Mouse (Mus musculus) hindlimb bud, embryonic 11.5 days (tissue): ENCODE measurements around the gene Zfp629.
A peak's percentile ranks its signal among the peaks of the same experiment; 100 is the strongest.
"Not testable (repeated sequence)": the region's sequence is repeated elsewhere in the genome, so short reads cannot be mapped to it uniquely, and the experiment has no call there.

Experiments
- DNase-seq: peaks from one replicate; pipeline ENCODE4 v3.0.0-alpha.2; 2012; ENCODE audit warnings: low read depth, low spot score; ENCODE audit errors: extremely low spot score

The Zfp629 gene

DNA sequence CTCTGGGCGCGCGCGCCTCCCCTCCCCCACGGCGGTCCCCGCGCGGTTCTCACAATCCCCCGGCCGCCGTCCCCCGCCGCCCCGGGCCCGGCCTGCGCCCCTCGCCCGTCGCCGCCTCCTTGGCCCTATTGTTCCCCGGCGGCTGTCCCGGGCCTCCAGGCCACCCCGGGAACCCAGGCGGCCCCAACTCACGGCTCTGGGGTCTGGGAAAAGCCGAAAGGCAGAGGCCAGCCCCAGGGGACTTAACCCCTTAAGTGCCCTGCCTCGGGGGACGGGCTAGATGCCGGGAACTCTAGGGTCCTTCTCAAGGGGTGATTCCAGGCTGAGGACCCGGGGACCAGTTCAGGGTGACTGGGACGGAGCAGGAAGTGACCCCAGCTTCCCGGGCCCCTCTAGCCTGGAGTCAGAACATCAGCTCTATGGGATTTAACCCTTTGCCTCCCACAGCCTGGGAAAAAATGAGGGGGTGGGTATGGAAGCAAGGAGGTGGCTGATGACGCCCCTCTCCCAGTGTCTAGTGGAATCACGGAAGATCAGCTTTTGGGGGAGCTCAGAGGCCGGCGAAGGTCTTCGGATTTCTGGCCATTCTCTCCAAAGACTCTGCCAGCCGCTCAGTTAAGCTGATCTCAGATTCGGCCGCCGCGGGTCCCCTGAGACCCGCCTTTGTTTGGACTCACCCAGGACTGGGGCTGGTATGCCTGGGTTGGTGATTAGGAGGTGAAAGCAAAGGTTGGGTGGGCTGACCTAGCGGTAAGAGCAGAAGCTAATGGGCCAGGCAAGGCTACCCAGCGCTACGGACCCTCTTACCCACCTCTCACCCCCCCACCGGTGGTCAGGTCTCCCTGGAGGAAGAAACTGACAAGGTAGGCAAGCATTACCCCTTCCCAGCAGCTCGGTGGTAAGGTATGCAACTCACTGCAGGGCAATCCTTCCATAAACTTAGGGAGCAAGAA lies at the start of gene Zfp629:
TSS of gene Zfp629 (minus strand) at position 907 of the 953 bp plus-strand sequence.
- DNase-seq, result peak; percentile 64

DNA sequence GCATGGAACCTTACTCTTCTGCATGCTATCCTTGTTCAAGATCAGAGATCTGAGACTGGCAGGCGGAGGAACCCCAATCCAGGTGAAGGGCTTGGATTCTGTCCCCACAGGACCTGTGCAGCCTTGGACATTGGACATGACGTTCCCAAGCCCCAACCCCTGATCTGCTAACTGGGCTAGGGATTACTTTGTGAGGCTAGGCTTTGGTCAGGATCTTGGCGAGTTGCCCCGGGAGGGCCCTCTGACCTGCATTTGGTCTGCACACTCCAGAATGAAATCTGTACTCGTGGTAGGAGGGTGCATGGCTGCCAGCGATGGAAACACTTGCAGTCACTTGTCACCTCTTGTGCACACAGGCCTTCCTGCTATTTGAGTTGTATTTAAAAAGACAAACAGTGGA lies 47.3 kb upstream of the Zfp629 start:
- DNase-seq, result no peak

DNA sequence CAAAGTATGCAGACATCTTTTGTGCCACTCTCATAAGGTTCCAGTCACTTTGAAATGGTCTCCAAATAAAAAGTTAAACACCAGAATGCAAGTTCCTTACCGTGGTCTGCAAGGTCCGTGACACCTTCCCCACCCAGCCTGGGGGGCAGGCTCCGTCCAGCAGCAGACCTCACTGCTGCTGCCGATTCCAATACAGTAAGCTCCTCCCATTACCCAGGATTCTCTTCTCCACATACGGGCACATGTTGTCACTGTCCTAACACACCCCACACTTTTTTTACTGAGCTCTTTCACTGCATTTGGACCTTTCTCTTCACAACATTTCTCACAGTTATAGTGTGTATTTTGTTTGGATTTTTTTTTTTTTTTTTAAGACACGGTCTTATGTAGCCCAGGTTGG lies 46.2 kb upstream of the Zfp629 start:
- DNase-seq, result no peak

- no peak for DNase-seq
Measured at GRCm38 (mm10) chr7:127660882-127661281, 45.3 kb upstream of the Zfp629 start.

- DNase-seq, result no peak
Measured at GRCm38 (mm10) chr7:127656946-127657345, 41.3 kb upstream of the Zfp629 start.

DNA sequence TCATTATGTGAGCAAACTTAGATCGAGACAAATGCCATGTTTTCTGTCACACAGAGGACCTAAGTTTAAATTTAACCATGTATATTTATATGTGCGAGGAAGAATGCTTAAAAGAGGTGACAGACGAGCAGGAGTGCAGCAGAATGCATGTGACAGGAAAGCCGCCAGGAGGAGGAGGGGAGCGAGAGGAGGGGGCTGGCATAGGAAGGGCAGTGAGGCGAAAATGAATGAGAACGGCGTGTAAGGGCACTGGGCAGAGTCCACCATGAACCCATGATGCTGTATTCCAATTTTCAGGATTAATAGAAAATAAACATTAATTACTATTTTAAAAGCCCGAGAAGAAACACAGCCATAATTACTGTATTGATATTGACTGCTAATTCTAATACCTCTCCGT lies 38.7 kb upstream of the Zfp629 start:
- no peak for DNase-seq

DNA sequence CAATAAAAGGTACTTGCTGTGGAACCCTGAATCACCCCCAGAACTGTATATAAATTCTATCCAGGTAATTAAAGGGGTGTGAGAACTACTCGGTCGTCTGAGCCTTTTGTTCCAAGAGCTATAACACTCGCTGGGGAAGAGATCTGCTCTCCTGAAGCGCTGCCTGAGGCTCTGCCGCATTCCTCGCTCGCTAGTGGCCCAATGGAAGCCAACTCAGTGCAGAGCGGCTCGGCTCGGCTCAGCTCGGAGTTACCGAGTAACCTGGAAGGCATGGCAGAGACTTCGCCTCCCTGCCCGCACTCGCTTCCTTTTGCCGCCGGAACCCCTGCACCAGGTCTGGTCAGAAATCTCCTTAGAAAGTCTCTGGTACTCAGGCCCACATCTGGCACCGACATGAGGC lies 36.5 kb upstream of the Zfp629 start:
- no peak for DNase-seq

DNA sequence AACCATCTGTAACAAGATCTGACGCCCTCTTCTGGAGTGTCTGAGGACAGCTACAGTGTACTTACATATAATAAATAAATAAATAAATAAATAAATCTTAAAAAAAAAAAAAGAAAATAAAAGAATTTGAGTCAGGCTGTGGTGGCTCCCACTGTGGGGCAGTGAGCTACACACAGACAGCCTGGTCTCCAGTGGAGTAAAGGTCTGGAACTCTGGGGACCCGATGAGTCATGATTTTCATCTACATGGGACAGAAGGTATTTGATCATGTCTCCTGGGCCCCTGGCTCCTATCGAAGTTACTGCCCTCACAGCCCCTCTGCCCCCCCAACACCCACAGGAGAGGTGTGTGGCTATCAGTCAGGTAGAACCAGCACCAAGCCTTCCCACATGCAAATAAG lies 36.0 kb upstream of the Zfp629 start:
- DNase-seq, result no peak

- DNase-seq, result no peak
Measured at GRCm38 (mm10) chr7:127649206-127649605, 33.6 kb upstream of the Zfp629 start.

DNA sequence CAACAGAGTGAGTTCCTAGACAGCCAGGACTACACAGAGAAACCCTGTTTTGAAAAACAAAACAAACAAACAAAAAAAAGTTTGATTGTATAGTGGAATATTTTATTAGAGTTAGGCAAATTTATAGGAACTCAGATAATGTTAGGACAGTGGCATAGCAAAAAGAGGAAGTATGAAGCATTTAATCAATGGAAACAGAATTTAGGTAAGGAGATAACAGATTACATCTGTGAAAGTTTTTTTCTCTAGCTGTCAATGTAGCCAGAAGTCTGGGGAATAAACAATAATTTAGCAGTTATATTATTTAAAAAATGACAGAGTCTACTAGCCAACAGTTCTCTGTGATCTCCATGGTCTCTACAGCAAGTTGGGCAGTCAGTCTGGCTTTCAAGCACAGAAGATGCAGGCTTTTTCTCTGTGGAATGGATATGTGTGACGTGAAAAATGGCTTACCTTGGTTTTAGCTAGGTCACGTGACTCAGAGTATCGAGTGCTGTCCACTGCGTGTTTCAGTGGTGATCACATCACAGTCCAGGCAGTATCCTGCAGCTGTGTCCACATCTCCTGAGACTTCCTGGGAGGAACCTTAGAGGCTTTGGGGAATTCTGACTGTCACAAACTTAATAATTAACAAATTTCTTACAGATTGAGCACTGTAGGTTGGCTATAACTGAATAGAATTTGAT lies 33.1 kb upstream of the Zfp629 start:
- no peak for DNase-seq

GRCm38 (mm10) chr7:127647576-127647975 lies 32.0 kb upstream of the Zfp629 start:
- not testable (repeated sequence) for DNase-seq

DNA sequence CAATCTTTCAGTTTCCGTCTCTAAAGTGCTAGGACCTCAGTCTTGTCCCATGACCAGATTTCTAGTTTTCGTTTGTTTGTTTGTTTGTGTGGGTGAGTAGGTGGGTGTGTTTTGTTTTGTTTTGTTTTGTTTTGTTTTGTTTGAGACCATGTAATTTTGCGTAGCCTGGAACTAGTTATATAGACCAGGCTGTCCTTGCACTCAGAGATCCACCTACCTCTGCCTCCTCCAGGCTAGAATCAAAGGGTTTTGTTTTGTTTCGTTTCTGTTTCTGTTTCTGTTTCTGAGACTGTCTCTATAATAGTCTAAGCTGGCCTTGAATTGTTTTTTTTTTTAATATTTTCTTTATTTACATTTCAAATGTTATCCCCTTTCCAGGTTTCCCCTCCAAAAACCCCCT lies 30.8 kb upstream of the Zfp629 start:
- no peak for DNase-seq

DNA sequence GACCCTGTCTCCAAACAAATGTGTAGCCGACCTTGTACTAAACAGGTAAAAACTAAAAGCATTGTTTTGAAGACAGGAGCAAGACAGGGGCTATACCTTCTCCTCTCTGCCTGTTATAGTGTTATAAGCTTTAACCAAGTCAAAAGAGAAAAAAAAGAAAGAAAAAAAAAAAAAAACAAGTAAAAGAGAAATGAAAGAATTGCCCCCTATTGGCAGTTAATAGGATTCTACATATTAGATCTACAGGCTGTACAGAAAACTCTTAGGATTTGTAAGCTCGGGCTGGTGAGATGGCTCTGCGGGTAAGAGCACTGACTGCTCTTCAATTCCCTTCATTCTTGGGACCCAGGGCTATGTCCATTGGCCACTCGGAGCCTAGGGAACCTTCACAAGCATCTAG lies 26.7 kb upstream of the Zfp629 start:
- DNase-seq, result no peak

- no peak for DNase-seq
Measured at GRCm38 (mm10) chr7:127641260-127641659, 25.7 kb upstream of the Zfp629 start.

- no peak for DNase-seq
Measured at GRCm38 (mm10) chr7:127636963-127637362, 21.4 kb upstream of the Zfp629 start.

- no peak for DNase-seq
Measured at GRCm38 (mm10) chr7:127631416-127631815, 15.8 kb upstream of the Zfp629 start.

DNA sequence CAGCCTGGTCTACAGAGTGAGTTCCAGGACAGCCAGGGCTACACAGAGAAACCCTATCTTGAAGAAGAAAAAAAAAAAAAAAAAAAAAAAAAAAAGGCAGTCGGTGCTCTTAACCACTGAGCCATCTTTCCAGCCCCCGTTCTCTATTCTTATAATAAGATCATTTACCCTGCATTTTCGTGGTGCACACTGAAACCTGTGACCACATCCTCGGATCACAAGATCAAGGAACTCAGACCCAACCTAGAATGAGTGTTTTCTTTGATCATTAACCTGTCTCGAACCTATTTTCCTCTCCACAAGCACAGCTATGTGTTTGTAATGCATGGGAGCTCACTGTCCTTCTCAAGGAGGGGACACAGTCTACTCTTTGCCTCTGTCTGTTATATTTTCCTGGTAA lies 13.0 kb upstream of the Zfp629 start:
- DNase-seq, result no peak

GRCm38 (mm10) chr7:127626471-127626870 lies 10.9 kb upstream of the Zfp629 start:
- DNase-seq, result no peak

DNA sequence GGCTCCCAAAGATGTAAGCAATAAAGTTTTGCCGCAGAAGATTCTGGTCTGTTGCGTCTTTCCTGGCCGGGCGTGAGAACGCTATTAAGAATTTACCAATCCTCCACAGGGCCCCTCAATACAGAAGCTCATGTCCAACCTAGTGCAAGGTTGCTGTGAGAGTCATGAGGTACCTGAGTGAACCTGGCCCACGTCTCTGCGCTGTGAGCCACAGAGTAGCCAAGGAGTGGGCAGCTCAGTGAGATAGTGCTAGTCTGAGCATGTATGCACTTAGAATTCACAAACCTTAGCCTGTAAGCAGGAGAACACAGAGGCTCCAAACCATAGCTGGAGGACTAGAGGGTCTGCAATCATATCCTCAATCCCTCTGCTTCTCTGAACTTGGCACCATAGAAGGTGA lies 10.4 kb upstream of the Zfp629 start:
- DNase-seq, result no peak

- DNase-seq, result not testable (repeated sequence)
Measured at GRCm38 (mm10) chr7:127618402-127618801, 2.8 kb upstream of the Zfp629 start.

GRCm38 (mm10) chr7:127617962-127618361 lies 2.4 kb upstream of the Zfp629 start:
- DNase-seq, result no peak

DNA sequence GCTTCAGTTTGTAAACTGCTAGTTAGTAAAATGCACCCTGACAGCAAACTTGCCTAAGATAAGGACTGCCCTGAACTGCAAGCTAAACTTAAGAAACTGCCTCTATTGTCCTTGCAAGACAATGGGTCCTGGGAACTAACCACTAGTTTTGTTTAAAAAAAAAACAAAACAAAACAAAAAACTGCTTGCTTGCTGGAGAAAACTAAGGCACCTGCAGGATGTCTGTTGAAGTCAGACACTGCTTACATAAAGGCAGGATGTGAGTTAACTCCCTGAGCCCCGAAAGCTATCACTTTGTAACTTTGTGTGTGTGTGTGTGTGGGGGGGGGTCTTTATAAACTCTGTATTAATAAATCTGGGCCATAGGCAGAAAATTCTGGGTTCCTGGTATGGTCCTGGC lies 1.3 kb upstream of the Zfp629 start:
- no peak for DNase-seq
